Mouse (Mus musculus) hindbrain, postnatal 0 days (tissue): ENCODE results near the gene Hvcn1. TPM values are rescaled to one million over a fixed set of nuclear protein-coding genes. Genes with fewer than 3 reads are reported as not detected.
"Not testable (repeated sequence)": the region's sequence is repeated elsewhere in the genome, so short reads cannot be mapped to it uniquely, and the experiment has no call there.

ENCODE experiments used
- ATAC-seq: fragments of 200-750 bp; cut with Nextera tagmentation; 2 replicates; pipeline ENCODE4 v1.8.0; 2017; ENCODE audit warnings: mild to moderate bottlenecking, moderate TSS enrichment, moderate library complexity
- DNase-seq: peaks from one replicate; pipeline ENCODE4 v3.0.0-alpha.2; 2015; ENCODE audit warnings: low spot score
- H3K27ac ChIP-seq: fragments of 300-500 bp; sonication (generic); 2 replicates; pipeline ENCODE4 v1.5.1; 2014; ENCODE audit warnings: mild to moderate bottlenecking
- H3K27me3 ChIP-seq: fragments of 300-500 bp; sonication (generic); 2 replicates; pipeline ENCODE4 v1.6.1; 2014; ENCODE audit warnings: low read length, mixed read lengths; ENCODE audit not compliant: insufficient read depth
- H3K36me3 ChIP-seq: fragments of 300-500 bp; sonication (generic); 2 replicates; pipeline ENCODE4 v1.6.1; 2014; ENCODE audit warnings: low read length, mixed read lengths; ENCODE audit not compliant: insufficient read depth
- H3K4me1 ChIP-seq: fragments of 300-500 bp; sonication (generic); 2 replicates; pipeline ENCODE4 v1.6.1; 2014; ENCODE audit warnings: antibody characterized with exemption, low read length, mixed read lengths; ENCODE audit not compliant: insufficient read depth
- H3K4me2 ChIP-seq: fragments of 300-500 bp; sonication (generic); 2 replicates; pipeline ENCODE4 v1.6.1; 2014; ENCODE audit warnings: low read depth, mild to moderate bottlenecking, low read length, moderate library complexity, mixed read lengths
- H3K4me3 ChIP-seq: fragments of 300-500 bp; sonication (generic); 2 replicates; pipeline ENCODE4 v1.5.1; 2014; ENCODE audit warnings: low read length
- H3K9ac ChIP-seq: fragments of 300-500 bp; sonication (generic); replicated peaks from 2 replicates; pipeline ENCODE4 v1.6.1; 2014; ENCODE audit warnings: mild to moderate bottlenecking, low read length, moderate library complexity, mixed read lengths
- H3K9me3 ChIP-seq: fragments of 300-500 bp; sonication (generic); 2 replicates; pipeline ENCODE4 v1.6.1; 2016; ENCODE audit warnings: low read length, mixed read lengths
- CTCF ChIP-seq: IDR thresholded peaks from 2 replicates; pipeline ENCODE4 v1.5.1; 2016; ENCODE audit warnings: antibody characterized with exemption, control low read depth, low read depth
- WGBS: fragments of 180-500 bp; shearing (Covaris S2); extraction: QIAGEN DNeasy Blood & Tissue Kit; methylation state at CpG from one replicate; pipeline ENCODE4 v1.1.7; 2014; 5-methylcytosine and 5-hydroxymethylcytosine counted together
- polyA plus RNA-seq: library from polyadenylated mRNA; unstranded; fragments of >200 nt; fragmentation: Nextera tagmentation; extraction: Ambion mirVana; gene quantifications from 2 replicates; pipeline ENCODE4 v1.2.1, GENCODE M21; 2015
- total RNA-seq: library from RNA; depleted of rRNA; stranded (reverse); fragments of >200 nt; gene quantifications from 2 replicates; pipeline ENCODE4 v1.2.3, GENCODE M21; 2014

Hvcn1 gene
- total and polyA plus RNA-seq, 2 experiments from 2014 or later: 0.94 to 1.7 TPM

GRCm38 (mm10) chr5:122201904-122202303 is 4.7 kb upstream of the Hvcn1 start:
- DNase-seq: no peak
- no peak overlapping the region for H3K4me3 ChIP-seq
- ATAC-seq: no peak

GRCm38 (mm10) chr5:122204180-122204579 is 2.4 kb upstream of the Hvcn1 start:
- WGBS: 62% methylated on average over 2 of the region's 2 CpGs
- no peak for ATAC-seq

More at GRCm38 (mm10) chr5:122201904-122202303, 4.7 kb upstream of the Hvcn1 start:
- Histone ChIP-seq H3K9me3 (no peaks in the 10 kb centered on the region), H3K27me3 (no peaks in the 10 kb centered on the region), H3K4me1 (no peaks in the 10 kb centered on the region), H3K4me2 (no peak overlapping the region), H3K9ac (no peak overlapping the region), H3K36me3 (no peaks in the 10 kb centered on the region), H3K27ac (no peak overlapping the region)
- WGBS: 87% methylated on average over 6 of the region's 6 CpGs
- no peak for TF ChIP-seq CTCF

GRCm38 (mm10) chr5:122208909-122209308 is 2.3 kb downstream of the Hvcn1 start:
- no peak overlapping the region for H3K27ac ChIP-seq
- H3K36me3 ChIP-seq: no peaks in the 10 kb centered on the region
- no peaks in the 10 kb centered on the region for H3K4me1 ChIP-seq
- TF ChIP-seq CTCF: no peak
- H3K9me3 ChIP-seq: no peaks in the 10 kb centered on the region
- no peak for ATAC-seq
- no peak overlapping the region for H3K4me2 ChIP-seq
- H3K9ac ChIP-seq: no peak overlapping the region
- no peaks in the 10 kb centered on the region for H3K27me3 ChIP-seq
- H3K4me3 ChIP-seq: no peak overlapping the region
- no peak for DNase-seq
- WGBS: 54% methylated on average over 6 of the region's 6 CpGs

More at GRCm38 (mm10) chr5:122204180-122204579, 2.4 kb upstream of the Hvcn1 start:
- Histone ChIP-seq H3K27me3 (no peaks in the 10 kb centered on the region), H3K4me1 (no peaks in the 10 kb centered on the region), H3K4me3 (no peak overlapping the region), H3K9ac (no peak overlapping the region), H3K4me2 (no peak overlapping the region), H3K9me3 (no peaks in the 10 kb centered on the region), H3K36me3 (no peaks in the 10 kb centered on the region), H3K27ac (no peak overlapping the region)
- no peak for DNase-seq
- TF ChIP-seq CTCF: no peak

GRCm38 (mm10) chr5:122209591-122210368 is 3.2 kb downstream of the Hvcn1 start:
- DNase-seq: peak; percentile 45
- 8% methylated on average over 17 of the region's 21 CpGs for WGBS
- TF ChIP-seq CTCF: 0 out of 2 replicates have a peak, but pooled peaks have one; percentile 4
- Histone ChIP-seq H3K4me2 (peak overlapping the region; percentile 45), H3K4me3 (no peak overlapping the region), H3K9ac (no peak overlapping the region), H3K27me3 (no peaks in the 10 kb centered on the region), H3K9me3 (no peaks in the 10 kb centered on the region), H3K27ac (no peak overlapping the region), H3K36me3 (no peaks in the 10 kb centered on the region), H3K4me1 (no peaks in the 10 kb centered on the region)
- ATAC-seq: peak; percentile 59; the same call in 1 of the 2 replicates

- H3K36me3 ChIP-seq: no peaks in the 10 kb centered on the region
- H3K27me3 ChIP-seq: no peaks in the 10 kb centered on the region
- no peak overlapping the region for H3K4me3 ChIP-seq
- H3K9me3 ChIP-seq: no peaks in the 10 kb centered on the region
- ATAC-seq: no peak
- H3K27ac ChIP-seq: no peak overlapping the region
- 92% methylated on average over 8 of the region's 8 CpGs for WGBS
- no peak for DNase-seq
- H3K4me1 ChIP-seq: no peaks in the 10 kb centered on the region
- H3K9ac ChIP-seq: no peak overlapping the region
- H3K4me2 ChIP-seq: no peak overlapping the region
- no peak for TF ChIP-seq CTCF
Observed at GRCm38 (mm10) chr5:122210890-122211289, 4.3 kb downstream of the Hvcn1 start.

- ATAC-seq (no peak), DNase-seq (no peak)
- TF ChIP-seq CTCF: no peak
- no peak overlapping the region for H3K4me2 ChIP-seq
- no peaks in the 10 kb centered on the region for H3K4me1 ChIP-seq
- WGBS: 84% methylated on average over 8 of the region's 8 CpGs
- no peaks in the 10 kb centered on the region for H3K36me3 ChIP-seq
- H3K4me3 ChIP-seq: no peak overlapping the region
- H3K27me3 ChIP-seq: no peaks in the 10 kb centered on the region
- H3K9ac ChIP-seq: no peak overlapping the region
- H3K9me3 ChIP-seq: no peaks in the 10 kb centered on the region
- H3K27ac ChIP-seq: no peak overlapping the region
Observed at GRCm38 (mm10) chr5:122212125-122212524, 5.5 kb downstream of the Hvcn1 start.

GRCm38 (mm10) chr5:122212820-122213219 is 6.2 kb downstream of the Hvcn1 start:
- not testable (repeated sequence) for DNase-seq, H3K36me3 ChIP-seq, H3K27me3 ChIP-seq, H3K9me3 ChIP-seq, H3K4me2 ChIP-seq, H3K27ac ChIP-seq, H3K4me1 ChIP-seq, H3K9ac ChIP-seq, ATAC-seq, H3K4me3 ChIP-seq
- WGBS: 94% methylated on average over 1 of the region's 1 CpGs
- peak; percentile 12; the same call in 1 of the 2 replicates for TF ChIP-seq CTCF
